Mouse (Mus musculus): ENCODE measurements around the gene Cyp2c23.
A peak's percentile ranks its signal among the peaks of the same experiment; 100 is the strongest.

The Cyp2c23 gene

DNA sequence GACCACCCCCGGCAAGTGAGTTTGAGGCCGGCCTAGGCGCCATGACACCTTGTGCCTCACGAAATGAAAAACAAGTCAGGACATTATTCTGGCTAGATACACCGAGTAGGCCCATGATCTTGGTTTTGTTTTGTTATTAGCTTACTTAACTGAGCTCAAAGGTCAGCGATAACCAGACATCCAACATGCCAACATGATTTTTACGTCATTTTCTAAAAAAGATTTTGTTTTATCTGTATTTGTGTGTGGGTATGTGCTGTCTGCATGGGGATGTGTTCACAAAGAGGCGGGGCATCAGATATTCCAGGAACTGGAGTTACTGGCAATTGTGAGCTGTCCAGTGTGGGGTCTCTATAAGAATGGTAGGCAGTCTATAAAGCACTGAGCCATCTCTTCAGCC, 56.9 kb downstream of the Cyp2c23 start:
- no peak for DNase-seq (ENCODE audit: low spot score in 2 of 2)

DNA sequence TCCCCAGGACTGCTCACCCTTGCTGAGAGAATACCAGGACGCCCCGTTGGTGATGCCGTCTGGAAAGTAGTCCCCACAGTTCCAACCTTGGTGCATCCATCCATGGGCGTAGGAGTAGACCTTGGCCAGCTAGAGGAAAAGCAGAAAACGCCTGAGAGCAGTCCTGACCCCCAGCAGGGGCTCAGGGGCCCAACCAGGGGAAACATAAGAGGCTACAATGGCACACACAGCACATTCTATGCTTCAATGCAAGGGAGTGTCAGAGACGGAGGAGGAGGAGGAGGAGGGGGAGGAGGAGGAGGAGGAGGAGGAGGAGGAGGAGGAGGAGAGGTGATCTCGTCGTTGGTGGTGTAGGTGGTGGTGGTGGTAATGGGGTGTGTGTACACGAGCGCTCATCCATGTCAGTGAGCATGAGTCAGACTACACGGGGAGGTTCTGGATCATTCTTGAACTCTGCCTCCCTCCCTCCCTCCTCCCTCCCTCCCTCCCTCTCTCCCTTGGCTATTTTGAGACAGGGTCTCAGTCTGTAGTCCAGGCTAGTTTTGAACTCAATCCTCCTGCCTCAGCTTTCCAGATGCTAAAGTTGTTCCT, 60.5 kb downstream of the Cyp2c23 start:
- DNase-seq (ENCODE audit: low spot score in 2 of 2): no peak

DNA sequence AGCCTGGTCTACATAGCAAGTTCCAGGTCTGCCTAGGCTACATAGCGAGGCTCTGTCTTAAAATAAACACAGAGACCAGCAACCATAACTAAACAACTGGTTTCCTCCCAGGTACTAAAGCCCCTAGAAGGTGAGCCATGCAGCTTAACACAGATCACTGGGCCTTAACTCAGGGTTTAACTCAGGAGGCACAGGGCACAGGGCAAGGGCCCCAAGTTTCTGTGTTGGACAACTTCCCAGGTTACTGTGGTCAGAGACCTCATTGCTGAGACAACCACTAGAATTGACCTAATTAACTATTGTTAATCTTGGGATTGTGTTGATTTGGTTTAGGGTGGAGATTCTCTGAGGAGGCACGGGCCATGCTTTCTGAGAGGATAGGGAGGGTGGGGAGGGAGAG, 62.5 kb downstream of the Cyp2c23 start:
- DNase-seq (ENCODE audit: low spot score in 2 of 2): no peak

DNA sequence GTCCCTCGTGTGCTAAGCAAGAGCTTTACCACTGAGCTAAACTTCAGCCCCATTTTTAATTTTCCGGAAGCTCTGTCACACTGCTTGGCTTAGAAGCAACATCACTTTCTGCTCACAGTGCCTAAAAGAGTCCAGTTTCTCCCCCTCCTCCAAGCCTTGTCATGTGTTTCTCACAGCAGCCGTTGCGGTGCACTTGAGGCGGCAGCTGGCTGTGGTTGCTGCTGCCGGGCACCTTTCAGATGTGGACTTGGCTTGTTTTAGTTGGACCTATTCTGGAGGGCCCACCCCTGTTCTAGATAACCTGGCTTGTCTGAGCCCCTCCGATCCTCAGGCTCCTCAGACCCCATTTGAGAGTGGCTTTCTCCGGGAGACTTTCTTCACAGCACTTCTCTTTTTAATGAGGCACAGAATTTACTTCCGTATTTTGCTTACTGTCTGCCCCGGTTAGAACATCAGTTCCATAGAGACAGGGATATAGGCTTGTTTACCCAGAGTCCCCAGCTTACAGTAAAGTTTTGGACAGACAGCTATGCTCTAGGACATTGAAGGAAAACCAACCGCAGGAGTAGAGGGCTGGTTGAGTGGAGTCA, 63.4 kb downstream of the Cyp2c23 start:
- DNase-seq (ENCODE audit: low spot score in 2 of 2): peak in 1 of 2 experiments; percentile 5

DNA sequence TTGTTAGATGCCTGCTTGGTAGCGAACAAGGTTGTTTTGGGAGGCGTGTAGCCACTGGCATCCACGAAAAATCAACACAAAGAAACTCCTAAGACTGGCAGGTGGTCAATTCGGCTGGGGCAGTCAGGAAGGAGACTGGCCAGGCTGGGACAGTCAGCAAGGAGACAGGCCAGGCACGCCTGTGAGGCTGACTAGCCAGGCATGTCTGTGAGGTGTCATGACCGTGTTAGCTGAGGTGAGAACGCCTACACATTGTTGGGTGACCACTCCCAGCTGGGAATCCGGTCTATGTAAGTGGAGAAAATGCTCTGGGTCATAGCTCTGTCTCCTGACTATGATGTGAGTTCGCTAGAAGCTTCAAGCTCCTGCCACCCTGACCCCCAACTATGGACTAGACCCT, 66.2 kb downstream of the Cyp2c23 start:
- no peak for DNase-seq (ENCODE audit: low spot score in 2 of 2)

DNA sequence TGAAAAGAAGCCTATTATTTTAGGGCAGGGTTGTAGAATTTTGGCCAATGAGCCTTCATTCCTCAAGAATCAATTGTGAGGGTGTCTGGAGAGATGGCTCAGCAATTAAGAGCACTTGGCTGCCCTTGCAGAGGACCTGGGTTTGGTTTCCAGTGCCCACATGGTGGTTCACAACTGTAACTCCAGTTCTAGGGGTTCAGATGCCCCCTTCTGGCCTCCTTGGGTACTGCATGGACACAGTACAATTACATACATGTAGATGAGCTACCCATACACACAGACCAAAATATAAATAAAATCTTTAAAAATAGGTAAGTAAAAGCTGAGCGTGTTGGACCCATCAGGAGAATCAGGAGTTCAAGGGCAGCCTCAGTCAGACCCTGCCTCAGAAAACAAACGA, 67.8 kb downstream of the Cyp2c23 start:
- no peak for DNase-seq (ENCODE audit: low spot score in 2 of 2)

DNA sequence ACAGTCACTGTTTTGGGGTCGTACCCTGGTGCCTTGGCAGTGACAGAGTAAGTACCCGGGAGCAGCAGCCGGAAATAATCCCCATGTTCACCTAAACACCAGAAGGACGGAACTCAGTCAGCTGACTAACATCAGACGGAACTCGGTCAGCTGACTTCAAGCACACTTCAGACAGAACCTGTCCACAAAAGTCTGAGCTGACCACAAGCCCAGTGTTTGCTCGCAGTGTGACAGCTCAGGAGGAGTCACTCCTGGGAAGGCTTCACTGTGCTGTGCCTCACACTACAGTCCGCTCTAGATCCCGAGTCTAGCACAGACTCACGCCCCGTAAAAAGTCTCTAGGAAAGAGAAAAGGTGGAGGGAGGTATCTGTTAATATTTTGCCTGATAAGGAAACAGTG, 69.0 kb downstream of the Cyp2c23 start:
- DNase-seq (ENCODE audit: low spot score in 2 of 2): no peak

DNA sequence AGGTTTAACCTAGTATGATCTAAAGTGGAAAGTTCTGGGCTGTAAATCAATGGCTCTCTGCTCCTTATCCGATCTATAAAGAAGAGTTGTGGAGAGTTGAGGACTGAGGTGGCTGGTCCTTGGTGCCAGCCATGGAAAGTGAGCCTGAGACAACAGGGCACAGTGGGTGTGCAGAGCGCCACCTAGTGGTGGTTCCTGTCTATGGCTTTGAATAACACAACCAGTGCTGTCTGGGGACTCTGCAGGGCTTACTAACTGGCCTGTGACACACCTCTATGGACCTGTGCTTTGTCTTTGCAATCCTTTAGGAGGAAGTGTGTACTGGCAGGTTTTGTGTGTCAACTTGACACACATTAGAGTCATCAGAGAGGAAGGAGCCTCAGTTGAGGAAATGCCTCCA, 69.8 kb downstream of the Cyp2c23 start:
- peak in 1 of 2 experiments; percentile 52 for DNase-seq (ENCODE audit: low spot score in 2 of 2)

DNA sequence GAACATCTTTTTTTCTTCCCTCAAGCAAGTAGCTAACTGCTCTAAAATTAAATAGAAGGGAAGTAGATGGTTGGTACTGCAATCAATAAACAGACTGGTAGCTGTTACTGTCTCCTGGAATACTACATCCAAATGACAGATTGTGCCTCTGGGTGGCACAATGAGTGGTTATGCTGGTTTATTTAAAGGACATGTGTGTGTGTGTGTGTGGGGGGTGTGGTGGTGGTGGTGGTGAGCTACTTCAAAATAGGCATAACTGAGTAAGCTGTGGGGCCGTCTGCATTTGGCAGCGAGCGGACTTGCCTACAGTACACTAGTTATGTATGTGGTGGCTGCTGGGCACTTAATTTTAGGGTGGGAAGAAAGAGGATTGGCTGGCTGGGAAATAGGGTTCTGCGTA, 71.1 kb downstream of the Cyp2c23 start:
- no peak for DNase-seq (ENCODE audit: low spot score in 2 of 2)

DNA sequence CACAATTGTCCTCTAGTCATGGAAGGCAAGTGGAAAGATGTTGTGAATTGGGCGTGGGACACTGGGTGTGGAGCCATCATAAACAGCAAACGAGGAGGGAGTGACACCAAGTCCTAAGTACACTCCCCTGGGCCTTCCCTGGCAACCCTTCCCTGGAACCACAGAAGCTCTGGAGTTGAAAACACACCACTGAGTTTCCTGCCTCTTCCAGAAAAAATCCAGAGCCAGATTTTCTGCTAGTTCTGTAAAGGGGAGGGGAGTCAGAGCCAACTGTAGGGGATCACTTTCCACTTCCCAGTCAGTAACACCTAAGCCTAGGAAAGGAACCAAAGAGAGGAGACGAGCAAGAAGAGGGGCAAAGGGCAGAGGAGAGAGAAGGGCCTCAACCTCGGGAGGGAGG, 71.6 kb downstream of the Cyp2c23 start:
- no peak for DNase-seq (ENCODE audit: low spot score in 2 of 2)

DNA sequence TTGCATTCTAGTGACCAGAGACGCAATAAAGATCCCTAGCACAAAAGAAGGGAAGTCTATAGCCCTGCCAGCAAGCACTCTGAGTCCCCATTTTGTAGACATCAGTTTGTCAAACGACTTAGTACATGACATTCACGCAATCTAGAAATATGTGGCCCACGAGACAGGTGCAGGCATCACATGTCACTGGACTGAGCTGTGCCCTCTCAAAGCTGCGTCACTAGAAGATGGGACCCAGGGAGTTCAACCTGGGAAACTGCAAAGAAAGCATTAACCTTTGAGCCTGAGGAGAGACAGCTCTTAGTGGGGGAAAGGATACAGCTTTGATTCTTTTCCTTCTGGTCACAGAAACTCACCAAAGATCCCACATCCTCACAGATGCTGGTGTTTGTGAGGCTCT, 73.7 kb downstream of the Cyp2c23 start:
- no peak for DNase-seq (ENCODE audit: low spot score in 2 of 2)

Measured in spleen, postnatal 14 days (tissue).